Mouse (Mus musculus): Measurements from ENCODE around the gene Sympk. TPM values are rescaled to one million over a fixed set of nuclear protein-coding genes. Genes with fewer than 3 reads are reported as not detected.

Sympk gene
- polyA plus RNA-seq, 1 experiment from 2014 or later: 26.1 TPM

DNA sequence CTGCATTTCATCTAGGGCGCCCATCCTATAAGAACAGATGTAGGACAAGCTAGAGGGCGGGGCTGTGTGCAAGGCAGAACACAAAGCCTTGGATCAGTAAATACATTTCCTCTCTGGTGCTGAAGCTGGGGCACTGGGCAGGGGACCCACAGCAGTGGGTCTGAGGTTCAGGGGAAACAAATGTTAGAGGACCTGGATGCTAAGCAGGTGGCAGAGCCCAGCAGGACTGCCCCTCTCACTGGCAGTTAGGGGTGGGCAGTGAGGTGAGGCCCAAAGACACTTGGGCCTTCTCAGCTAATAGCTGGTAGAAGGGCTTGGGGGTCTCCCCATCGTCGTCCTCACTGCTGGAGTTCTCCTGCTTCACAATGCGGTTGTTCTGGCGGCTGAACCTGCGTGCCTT, 74.6 kb downstream of the Sympk start:
- Histone ChIP-seq H3K9ac (ENCODE audit: low read length) (no peak overlapping the region), H3K27ac (ENCODE audit: low read depth) (no peak overlapping the region), H3K4me2 (ENCODE audit: low read length) (no peak overlapping the region), H3K27me3 (replicated peaks; ENCODE audit: control insufficient read depth, insufficient read depth, low read length) (no peaks in the 10 kb centered on the region), H3K4me1 (replicated peaks; ENCODE audit: control insufficient read depth, insufficient read depth, low read length) (peaks cover 17% of the 10 kb centered on the region), H3K9me3 (ENCODE audit: control insufficient read depth, low read length) (no peaks in the 10 kb centered on the region), H3K4me3 (ENCODE audit: low read depth, low read length) (no peak overlapping the region), H3K36me3 (ENCODE audit: control insufficient read depth, insufficient read depth, low read length) (peaks cover 17% of the 10 kb centered on the region)
- DNase-seq (ENCODE audit: low spot score): no peak
- ATAC-seq (replicated peaks; ENCODE audit: low FRiP score, low TSS enrichment, low read depth): no peak
- WGBS: 60% methylated on average over 7 of the region's 7 CpGs

DNA sequence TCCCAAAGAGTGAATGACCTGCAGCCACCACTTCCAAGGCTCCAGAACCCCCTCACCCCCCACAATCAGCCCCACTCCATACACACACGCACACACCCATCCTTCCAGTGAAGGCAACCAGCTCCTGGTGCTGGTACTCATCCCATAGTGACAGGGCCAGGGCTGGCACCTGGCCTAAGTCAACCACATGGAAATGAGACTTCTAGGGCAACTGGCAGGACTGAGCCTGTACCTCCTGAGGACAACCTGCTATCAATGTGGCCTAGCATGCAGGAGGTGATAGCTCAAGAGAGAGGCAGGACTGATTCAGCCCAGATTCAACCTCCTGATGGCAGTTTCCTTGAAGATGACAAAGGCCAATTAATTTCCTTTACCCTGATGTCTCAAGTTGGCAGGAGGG, 76.1 kb downstream of the Sympk start:
- no peak overlapping the region for H3K27ac ChIP-seq (ENCODE audit: low read depth)
- H3K4me2 ChIP-seq (ENCODE audit: low read length): no peak overlapping the region
- WGBS: 74% methylated on average over 1 of the region's 1 CpGs
- H3K27me3 ChIP-seq (replicated peaks; ENCODE audit: control insufficient read depth, insufficient read depth, low read length): no peaks in the 10 kb centered on the region
- H3K36me3 ChIP-seq (ENCODE audit: control insufficient read depth, insufficient read depth, low read length): peaks cover 17% of the 10 kb centered on the region
- no peak overlapping the region for H3K4me3 ChIP-seq (ENCODE audit: low read depth, low read length)
- peaks cover 17% of the 10 kb centered on the region for H3K4me1 ChIP-seq (replicated peaks; ENCODE audit: control insufficient read depth, insufficient read depth, low read length)
- no peak overlapping the region for H3K9ac ChIP-seq (ENCODE audit: low read length)
- no peaks in the 10 kb centered on the region for H3K9me3 ChIP-seq (ENCODE audit: control insufficient read depth, low read length)
- DNase-seq (ENCODE audit: low spot score): no peak
- no peak for ATAC-seq (replicated peaks; ENCODE audit: low FRiP score, low TSS enrichment, low read depth)

DNA sequence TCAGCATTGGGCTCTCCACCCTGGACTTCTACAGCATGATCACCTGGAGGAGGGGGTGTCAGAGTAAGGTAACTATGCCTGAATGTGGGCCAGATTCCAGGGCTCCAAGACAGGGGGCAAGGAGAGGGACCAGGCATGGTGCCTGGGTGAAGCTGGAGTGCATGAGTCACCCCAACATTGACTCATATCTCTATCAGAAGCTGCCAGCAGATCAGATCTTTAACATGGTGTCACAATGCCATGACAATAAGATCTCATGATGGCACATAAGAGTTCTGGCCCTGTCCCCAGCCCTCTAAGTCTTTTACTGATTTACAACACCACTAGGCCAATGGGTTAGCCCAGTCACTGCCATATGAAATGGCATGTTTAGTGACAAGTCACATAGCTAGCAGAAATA, 79.6 kb downstream of the Sympk start:
- H3K9me3 ChIP-seq (ENCODE audit: control insufficient read depth, low read length): no peaks in the 10 kb centered on the region
- no peak overlapping the region for H3K27ac ChIP-seq (ENCODE audit: low read depth)
- H3K4me2 ChIP-seq (ENCODE audit: low read length): no peak overlapping the region
- ATAC-seq (replicated peaks; ENCODE audit: low FRiP score, low TSS enrichment, low read depth) (no peak), DNase-seq (ENCODE audit: low spot score) (no peak)
- H3K9ac ChIP-seq (ENCODE audit: low read length): no peak overlapping the region
- no peaks in the 10 kb centered on the region for H3K27me3 ChIP-seq (replicated peaks; ENCODE audit: control insufficient read depth, insufficient read depth, low read length)
- no peaks in the 10 kb centered on the region for H3K4me1 ChIP-seq (replicated peaks; ENCODE audit: control insufficient read depth, insufficient read depth, low read length)
- no peak overlapping the region for H3K4me3 ChIP-seq (ENCODE audit: low read depth, low read length)
- H3K36me3 ChIP-seq (ENCODE audit: control insufficient read depth, insufficient read depth, low read length): no peaks in the 10 kb centered on the region

Small RNA genes within 50 kb of the gene (microRNA-seq; reads per million reads assigned to microRNA genes)
- 0.76 reads per million for gene Mir3100

Other genes with a start within 250 kb of the Sympk start
- gene Psg19, start 225.9 kb upstream of the Sympk start, polyA plus RNA-seq (2014; fragmentation: Nextera tagmentation; extraction: Ambion mirVana): not detected in 2 replicates
- 0.27 TPM in 1 of 2 replicates, not detected in the other for gene Psg17, start 202.8 kb upstream of the Sympk start, polyA plus RNA-seq (2014; fragmentation: Nextera tagmentation; extraction: Ambion mirVana)
- gene Mill2, start 184.4 kb upstream of the Sympk start, polyA plus RNA-seq (2014; fragmentation: Nextera tagmentation; extraction: Ambion mirVana): 0.62 and 1.1 TPM in 2 replicates
- 17.7 and 26.7 TPM in 2 replicates for gene Pglyrp1, start 153.0 kb upstream of the Sympk start, polyA plus RNA-seq (2014; fragmentation: Nextera tagmentation; extraction: Ambion mirVana)
- gene Ccdc61, start 114.0 kb upstream of the Sympk start, polyA plus RNA-seq (2014; fragmentation: Nextera tagmentation; extraction: Ambion mirVana): 21.5 and 21.7 TPM in 2 replicates
- gene Nova2, start 98.5 kb upstream of the Sympk start, polyA plus RNA-seq (2014; fragmentation: Nextera tagmentation; extraction: Ambion mirVana): 0.66 and 0.75 TPM in 2 replicates
- not detected in 2 replicates for gene Nanos2, start 37.0 kb upstream of the Sympk start, polyA plus RNA-seq (2014; fragmentation: Nextera tagmentation; extraction: Ambion mirVana)
- 2.8 and 3.2 TPM in 2 replicates for gene Mypop, start 33.1 kb upstream of the Sympk start, polyA plus RNA-seq (2014; fragmentation: Nextera tagmentation; extraction: Ambion mirVana)
- gene Irf2bp1, start 20.3 kb upstream of the Sympk start, polyA plus RNA-seq (2014; fragmentation: Nextera tagmentation; extraction: Ambion mirVana): 29.5 and 29.6 TPM in 2 replicates
- 21.6 and 21.9 TPM in 2 replicates for gene Foxa3, start 839 bp upstream of the Sympk start, polyA plus RNA-seq (2014; fragmentation: Nextera tagmentation; extraction: Ambion mirVana)
- not detected in 2 replicates for gene Rsph6a, start 30.3 kb downstream of the Sympk start, polyA plus RNA-seq (2014; fragmentation: Nextera tagmentation; extraction: Ambion mirVana)
- gene Dmwd, start 51.9 kb downstream of the Sympk start, polyA plus RNA-seq (2014; fragmentation: Nextera tagmentation; extraction: Ambion mirVana): 15.8 and 16.0 TPM in 2 replicates
- gene Dmpk, start 59.5 kb downstream of the Sympk start, polyA plus RNA-seq (2014; fragmentation: Nextera tagmentation; extraction: Ambion mirVana): 57.4 and 60.0 TPM in 2 replicates
- 15.7 and 15.8 TPM in 2 replicates for gene Six5, start 70.2 kb downstream of the Sympk start, polyA plus RNA-seq (2014; fragmentation: Nextera tagmentation; extraction: Ambion mirVana)
- gene Gm4969, start 94.0 kb downstream of the Sympk start, polyA plus RNA-seq (2014; fragmentation: Nextera tagmentation; extraction: Ambion mirVana): 3.7 and 4.7 TPM in 2 replicates
- 8.1 and 8.8 TPM in 2 replicates for gene Fbxo46, start 95.5 kb downstream of the Sympk start, polyA plus RNA-seq (2014; fragmentation: Nextera tagmentation; extraction: Ambion mirVana)
- gene Qpctl, start 124.9 kb downstream of the Sympk start, polyA plus RNA-seq (2014; fragmentation: Nextera tagmentation; extraction: Ambion mirVana): 10.1 and 11.0 TPM in 2 replicates
- 166 and 167 TPM in 2 replicates for gene Snrpd2, start 125.3 kb downstream of the Sympk start, polyA plus RNA-seq (2014; fragmentation: Nextera tagmentation; extraction: Ambion mirVana)
- 2.2 and 2.7 TPM in 2 replicates for gene Gipr, start 141.8 kb downstream of the Sympk start, polyA plus RNA-seq (2014; fragmentation: Nextera tagmentation; extraction: Ambion mirVana)
- 1.9 and 2.9 TPM in 2 replicates for gene Eml2, start 152.0 kb downstream of the Sympk start, polyA plus RNA-seq (2014; fragmentation: Nextera tagmentation; extraction: Ambion mirVana)
- gene Gpr4, start 188.2 kb downstream of the Sympk start, polyA plus RNA-seq (2014; fragmentation: Nextera tagmentation; extraction: Ambion mirVana): 1.2 and 1.5 TPM in 2 replicates
- gene Opa3, start 204.0 kb downstream of the Sympk start, polyA plus RNA-seq (2014; fragmentation: Nextera tagmentation; extraction: Ambion mirVana): 37.4 and 43.9 TPM in 2 replicates
- gene Vasp, start 247.4 kb downstream of the Sympk start, polyA plus RNA-seq (2014; fragmentation: Nextera tagmentation; extraction: Ambion mirVana): 78.5 and 79.2 TPM in 2 replicates